Mouse (Mus musculus) midbrain, embryonic 13.5 days (tissue): ENCODE data around the gene Dlat. TPM values are rescaled to one million over a fixed set of nuclear protein-coding genes. Genes with fewer than 3 reads are reported as not detected.

Experiments
- ATAC-seq: fragments of 200-750 bp; cut with Nextera tagmentation; 2 replicates; pipeline ENCODE4 v1.8.0; 2017; ENCODE audit warnings: mild to moderate bottlenecking, moderate TSS enrichment, moderate library complexity
- H3K27ac ChIP-seq: fragments of 300-500 bp; sonication (generic); 2 replicates; pipeline ENCODE4 v1.5.1; 2015; ENCODE audit warnings: inconsistent platforms, mild to moderate bottlenecking, moderate library complexity
- H3K27me3 ChIP-seq: fragments of 300-500 bp; sonication (generic); 2 replicates; pipeline ENCODE4 v1.6.1; 2015; ENCODE audit warnings: mild to moderate bottlenecking, inconsistent platforms
- H3K36me3 ChIP-seq: fragments of 300-500 bp; sonication (generic); 2 replicates; pipeline ENCODE4 v1.6.1; 2015; ENCODE audit warnings: mild to moderate bottlenecking, inconsistent platforms
- H3K4me1 ChIP-seq: fragments of 300-500 bp; sonication (generic); replicated peaks from 2 replicates; pipeline ENCODE4 v1.6.1; 2015; ENCODE audit warnings: inconsistent platforms
- H3K4me2 ChIP-seq: fragments of 300-500 bp; sonication (generic); replicated peaks from 2 replicates; pipeline ENCODE4 v1.6.1; 2015; ENCODE audit warnings: moderate library complexity, mild to moderate bottlenecking, inconsistent platforms
- H3K4me3 ChIP-seq: fragments of 300-500 bp; sonication (generic); replicated peaks from 2 replicates; pipeline ENCODE4 v1.5.1; 2015; ENCODE audit warnings: mild to moderate bottlenecking, inconsistent platforms
- H3K9ac ChIP-seq: fragments of 300-500 bp; sonication (generic); replicated peaks from 2 replicates; pipeline ENCODE4 v1.6.1; 2015; ENCODE audit warnings: mild to moderate bottlenecking, inconsistent platforms
- H3K9me3 ChIP-seq: fragments of 300-500 bp; sonication (generic); 2 replicates; pipeline ENCODE4 v1.6.1; 2016; ENCODE audit warnings: mild to moderate bottlenecking, inconsistent platforms
- WGBS: fragments of 180-500 bp; shearing (Covaris S2); methylation state at CpG from one replicate; pipeline ENCODE4 v1.1.7; 2015; 5-methylcytosine and 5-hydroxymethylcytosine counted together
- polyA plus RNA-seq: library from polyadenylated mRNA; unstranded; fragments of >200 nt; fragmentation: Nextera tagmentation; extraction: Ambion mirVana; gene quantifications from 2 replicates; pipeline ENCODE4 v1.2.1, GENCODE M21; 2015

Gene Dlat
- 40.9 and 42.1 TPM in 2 replicates for polyA plus RNA-seq

GRCm38 (mm10) chr9:50659392-50660217 is at the start of gene Dlat:
TSS of gene Dlat (minus strand) at chr9:50659780.
- peak within 1 kb of the TSS; percentile 90 for H3K4me3 ChIP-seq
- WGBS: under 1% methylated on average over 62 of the region's 63 CpGs
- peak within 1 kb of the TSS; percentile 70 for H3K4me2 ChIP-seq
- H3K4me1 ChIP-seq: peaks cover 25% of the 10 kb centered on the region
- H3K9me3 ChIP-seq: no peaks in the 10 kb centered on the region
- no peaks in the 10 kb centered on the region for H3K27me3 ChIP-seq
- peak; percentile 95 for ATAC-seq
- H3K27ac ChIP-seq: peak within 1 kb of the TSS; percentile 84
- H3K36me3 ChIP-seq: peaks cover 26% of the 10 kb centered on the region
- peak within 1 kb of the TSS; percentile 93 for H3K9ac ChIP-seq

- no peak overlapping the region for H3K9ac ChIP-seq
- no peaks in the 10 kb centered on the region for H3K9me3 ChIP-seq
- no peak overlapping the region for H3K4me3 ChIP-seq
- no peaks in the 10 kb centered on the region for H3K4me1 ChIP-seq
- no peak for ATAC-seq
- H3K27ac ChIP-seq: no peak overlapping the region
- no peaks in the 10 kb centered on the region for H3K27me3 ChIP-seq
- 24% methylated on average over 2 of the region's 2 CpGs for WGBS
- peaks cover 23% of the 10 kb centered on the region for H3K36me3 ChIP-seq
- no peak overlapping the region for H3K4me2 ChIP-seq
Measured at GRCm38 (mm10) chr9:50709108-50709507, 49.5 kb upstream of the Dlat start.

- no peak overlapping the region for H3K4me3 ChIP-seq
- 33% methylated on average over 6 of the region's 6 CpGs for WGBS
- no peaks in the 10 kb centered on the region for H3K4me1 ChIP-seq
- no peak overlapping the region for H3K9ac ChIP-seq
- no peak for ATAC-seq
- H3K4me2 ChIP-seq: no peak overlapping the region
- H3K9me3 ChIP-seq: no peaks in the 10 kb centered on the region
- H3K36me3 ChIP-seq: peaks cover 39% of the 10 kb centered on the region
- peaks cover 18% of the 10 kb centered on the region for H3K27me3 ChIP-seq
- no peak overlapping the region for H3K27ac ChIP-seq
Measured at GRCm38 (mm10) chr9:50704907-50705306, 45.3 kb upstream of the Dlat start.

- H3K9ac ChIP-seq: no peak overlapping the region
- H3K4me1 ChIP-seq: peaks cover 32% of the 10 kb centered on the region
- peaks cover 23% of the 10 kb centered on the region for H3K27me3 ChIP-seq
- H3K27ac ChIP-seq: no peak overlapping the region
- no peak overlapping the region for H3K4me2 ChIP-seq
- no peak overlapping the region for H3K4me3 ChIP-seq
- no peaks in the 10 kb centered on the region for H3K9me3 ChIP-seq
- H3K36me3 ChIP-seq: peaks cover 25% of the 10 kb centered on the region
- ATAC-seq: no peak
- WGBS: 70% methylated on average over 11 of the region's 11 CpGs
Measured at GRCm38 (mm10) chr9:50700921-50701691, 41.5 kb upstream of the Dlat start.

- peak overlapping the region; percentile 66 for H3K9ac ChIP-seq
- peaks cover 23% of the 10 kb centered on the region for H3K27me3 ChIP-seq
- peaks cover 32% of the 10 kb centered on the region for H3K36me3 ChIP-seq
- no peaks in the 10 kb centered on the region for H3K9me3 ChIP-seq
- H3K4me1 ChIP-seq: peaks cover 34% of the 10 kb centered on the region
- peak overlapping the region; percentile 61 for H3K27ac ChIP-seq
- peak overlapping the region; percentile 47 for H3K4me3 ChIP-seq
- peak; percentile 78 for ATAC-seq
- WGBS: under 1% methylated on average over 68 of the region's 70 CpGs
- H3K4me2 ChIP-seq: peak overlapping the region; percentile 93
Measured at GRCm38 (mm10) chr9:50698418-50699409, 39.1 kb upstream of the Dlat start.

GRCm38 (mm10) chr9:50697706-50698041 is 38.1 kb upstream of the Dlat start:
- Histone ChIP-seq H3K27me3 (peaks cover 23% of the 10 kb centered on the region), H3K4me1 (peaks cover 44% of the 10 kb centered on the region), H3K4me2 (peak overlapping the region; percentile 93), H3K36me3 (peaks cover 28% of the 10 kb centered on the region), H3K9ac (peak overlapping the region; percentile 73), H3K27ac (peak overlapping the region; percentile 80), H3K4me3 (peak overlapping the region; percentile 47), H3K9me3 (no peaks in the 10 kb centered on the region)
- ATAC-seq: peak; percentile 77
- WGBS: 1% methylated on average over 12 of the region's 12 CpGs

GRCm38 (mm10) chr9:50696851-50697705 is 37.5 kb upstream of the Dlat start:
- 17% methylated on average over 12 of the region's 12 CpGs for WGBS
- Histone ChIP-seq H3K4me2 (peak overlapping the region; percentile 93), H3K4me1 (peaks cover 46% of the 10 kb centered on the region), H3K9me3 (no peaks in the 10 kb centered on the region), H3K4me3 (peak overlapping the region; percentile 47), H3K27me3 (peaks cover 23% of the 10 kb centered on the region), H3K27ac (peak overlapping the region; percentile 80), H3K36me3 (peaks cover 32% of the 10 kb centered on the region), H3K9ac (peak overlapping the region; percentile 73)
- ATAC-seq: 0 out of 2 replicates have a peak, but pooled peaks have one; percentile 26

GRCm38 (mm10) chr9:50695153-50695552 is 35.6 kb upstream of the Dlat start:
- Histone ChIP-seq H3K27me3 (peaks cover 8% of the 10 kb centered on the region), H3K36me3 (peaks cover 25% of the 10 kb centered on the region), H3K27ac (no peak overlapping the region), H3K4me2 (no peak overlapping the region), H3K4me1 (peaks cover 46% of the 10 kb centered on the region), H3K9ac (no peak overlapping the region), H3K9me3 (no peaks in the 10 kb centered on the region), H3K4me3 (no peak overlapping the region)
- ATAC-seq: no peak
- 84% methylated on average over 6 of the region's 6 CpGs for WGBS

- Histone ChIP-seq H3K4me2 (no peak overlapping the region), H3K9me3 (no peaks in the 10 kb centered on the region), H3K27me3 (no peaks in the 10 kb centered on the region), H3K4me1 (peaks cover 37% of the 10 kb centered on the region), H3K27ac (no peak overlapping the region), H3K36me3 (peaks cover 41% of the 10 kb centered on the region), H3K4me3 (no peak overlapping the region), H3K9ac (no peak overlapping the region)
- ATAC-seq: no peak
- WGBS: 25% methylated on average over 10 of the region's 10 CpGs
Measured at GRCm38 (mm10) chr9:50693631-50694030, 34.1 kb upstream of the Dlat start.

- H3K27ac ChIP-seq: peak overlapping the region; percentile 41; the same call in 1 of the 2 replicates
- 14% methylated on average over 13 of the region's 13 CpGs for WGBS
- no peak overlapping the region for H3K4me3 ChIP-seq
- H3K4me1 ChIP-seq: peaks cover 30% of the 10 kb centered on the region
- 0 out of 2 replicates have a peak overlapping the region, but pooled peaks have one; percentile 14 for H3K9ac ChIP-seq
- H3K36me3 ChIP-seq: peaks cover 44% of the 10 kb centered on the region
- H3K4me2 ChIP-seq: peak overlapping the region; percentile 22
- H3K9me3 ChIP-seq: no peaks in the 10 kb centered on the region
- peak; percentile 44 for ATAC-seq
- H3K27me3 ChIP-seq: no peaks in the 10 kb centered on the region
Measured at GRCm38 (mm10) chr9:50692626-50693580, 33.3 kb upstream of the Dlat start.
